Mouse (Mus musculus) naive thymus-derived CD4-positive, alpha-beta T cell, adult 2 months (primary cell): ENCODE measurements around the gene Kcnh4.

Experiments
- DNase-seq: peaks from one replicate; pipeline ENCODE4 v3.0.0-alpha.2; 2011; ENCODE audit warnings: low read depth

Kcnh4 gene

DNA sequence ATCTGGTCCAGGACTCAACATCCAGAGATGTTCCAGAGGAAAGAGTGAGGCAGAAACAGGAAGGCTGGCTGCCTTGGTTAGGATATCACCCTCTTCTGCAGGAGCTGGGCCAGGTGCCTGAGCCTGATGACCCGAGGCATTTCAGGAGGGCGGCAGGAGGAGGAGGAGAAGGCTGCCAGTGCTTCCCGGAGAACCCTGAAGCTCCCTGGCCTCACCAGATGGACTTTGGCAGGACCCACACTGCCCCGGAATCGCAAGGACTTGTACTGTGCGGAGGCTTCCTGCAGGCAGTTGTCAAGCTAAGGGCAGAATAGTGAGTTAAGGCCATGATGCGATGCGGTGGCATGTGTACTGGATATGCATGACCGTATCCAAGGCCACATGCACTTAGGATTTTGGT is 7.0 kb upstream of the Kcnh4 start:
- DNase-seq, result no peak

DNA sequence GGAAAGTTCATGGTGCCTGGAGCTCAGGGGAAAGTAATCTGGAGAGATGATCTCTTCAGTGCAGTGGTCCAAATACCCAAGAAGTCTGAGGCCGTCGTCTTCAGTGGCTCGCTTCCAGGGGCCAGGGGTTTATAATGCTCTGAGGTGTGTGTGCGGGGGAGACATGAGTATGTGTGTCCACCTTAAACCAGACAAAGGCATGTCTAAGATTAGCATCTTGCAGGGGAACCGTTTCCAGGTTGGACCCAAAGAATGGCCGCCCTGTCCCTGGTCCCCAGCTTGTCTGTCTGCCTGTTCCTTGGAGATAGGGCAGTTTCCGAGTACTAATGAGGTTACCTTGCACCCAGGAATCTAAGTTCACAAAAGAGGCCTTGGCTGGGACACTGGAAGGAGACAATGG is 3.1 kb upstream of the Kcnh4 start, which contains the start of gene Hcrt:
Hcrt (minus strand) TSS at position 101 of the 400 bp plus-strand sequence.
- no peak for DNase-seq

DNA sequence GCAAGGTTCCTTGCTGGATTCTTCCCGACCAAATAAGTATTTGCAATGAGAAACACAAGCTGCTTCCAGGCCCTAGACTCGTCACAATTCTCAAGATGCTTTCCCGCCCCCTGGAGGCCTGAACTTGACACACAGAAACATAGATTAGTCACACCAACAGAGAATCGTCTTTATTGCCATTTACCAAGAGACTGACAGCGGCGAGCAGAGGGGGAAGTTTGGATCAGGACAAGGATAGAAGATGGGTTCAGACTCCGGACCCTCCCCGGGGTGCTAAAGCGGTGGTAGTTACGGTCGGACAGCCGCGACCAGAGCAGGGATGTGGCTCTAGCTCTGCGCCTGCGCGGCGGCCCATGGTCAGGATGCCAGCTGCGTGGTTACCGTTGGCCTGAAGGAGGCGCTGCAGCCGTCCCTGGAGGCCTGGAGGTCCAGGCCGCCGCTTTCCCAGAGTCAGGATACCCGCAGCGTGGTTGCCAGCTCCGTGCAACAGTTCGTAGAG is 1.9 kb upstream of the Kcnh4 start:
- peak; percentile 90 for DNase-seq

DNA sequence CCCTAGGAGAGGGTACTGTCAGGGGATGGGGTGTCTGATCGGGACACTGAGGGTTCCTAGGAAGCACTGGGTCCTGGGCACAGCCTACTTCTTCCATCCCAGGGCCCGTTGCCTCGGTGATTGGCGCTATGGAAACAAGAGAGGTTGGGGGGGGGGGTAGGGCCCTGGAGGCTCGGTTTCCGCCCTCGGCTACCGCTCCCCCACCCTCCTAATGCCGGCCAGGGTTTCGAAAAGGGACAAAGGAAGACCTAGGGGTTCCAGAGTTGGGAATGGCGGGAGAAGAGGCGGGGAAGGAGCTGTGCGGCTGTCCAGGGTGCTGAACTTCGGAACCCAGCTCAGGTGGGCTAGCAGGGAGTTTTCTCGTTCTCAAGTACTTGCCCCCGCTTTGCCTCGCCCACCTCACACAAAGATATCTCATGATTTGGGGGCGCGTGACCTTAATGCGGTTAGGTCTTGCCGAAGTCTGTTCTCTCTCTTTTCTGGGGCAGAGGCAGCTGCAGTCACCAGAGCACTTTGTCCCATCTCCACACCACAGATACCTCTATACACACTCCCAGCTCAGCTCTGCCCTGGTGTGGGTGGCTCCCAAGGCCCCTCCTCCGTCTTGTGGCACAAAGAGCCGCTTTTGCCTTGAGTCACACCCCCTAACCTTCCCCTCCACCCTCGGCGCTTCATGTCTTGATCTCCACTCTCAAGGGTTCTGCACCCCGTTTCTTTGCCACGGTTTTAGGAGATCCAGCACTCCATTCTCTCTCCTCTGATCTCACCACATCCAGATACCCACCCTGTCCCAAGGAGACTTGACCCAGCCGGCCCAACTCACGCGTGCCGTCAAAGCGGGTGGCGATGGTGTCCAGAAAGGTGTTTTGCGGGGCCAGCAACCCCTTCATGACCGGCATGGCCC is 783 bp downstream of the Kcnh4 start:
- DNase-seq, result peak; percentile 64

DNA sequence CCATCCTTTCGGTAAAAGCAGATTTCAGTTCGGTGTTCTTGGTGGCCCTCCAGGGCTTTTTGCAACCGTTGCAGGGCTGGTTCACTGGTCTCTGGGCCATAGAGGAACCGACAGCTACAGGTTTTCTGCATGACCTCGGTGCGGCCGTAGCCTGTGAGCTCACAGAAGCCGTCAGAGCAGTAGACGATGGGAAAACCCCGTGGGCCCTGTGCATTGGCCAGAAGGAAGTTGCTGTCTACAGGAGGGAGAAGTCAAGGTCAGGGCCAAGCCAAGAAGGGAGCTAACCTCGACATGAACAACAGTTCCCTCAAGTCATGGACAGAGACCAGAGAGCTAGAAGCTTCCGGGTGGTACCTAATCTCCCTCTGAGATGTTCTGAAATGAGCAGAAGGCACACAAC is 2.2 kb downstream of the Kcnh4 start:
- no peak for DNase-seq

DNA sequence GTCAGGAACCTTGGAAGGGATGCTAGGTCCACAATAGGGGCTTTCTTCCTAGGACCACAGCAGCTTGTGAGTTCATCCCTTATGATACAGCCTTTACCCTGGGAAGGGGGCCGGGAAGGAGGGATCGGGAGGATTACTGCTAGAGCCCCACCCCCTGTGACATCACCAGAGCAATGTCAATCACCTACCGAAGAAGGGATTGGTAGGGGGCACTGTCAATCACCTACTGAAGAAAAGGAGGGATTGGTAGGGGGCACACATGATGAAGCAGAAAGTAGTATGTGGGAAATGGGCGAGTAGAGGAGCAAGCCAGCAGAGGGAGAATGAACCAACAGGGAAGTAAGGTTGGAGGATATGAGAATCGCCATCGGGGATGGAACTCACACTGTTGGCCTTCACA is 3.3 kb downstream of the Kcnh4 start:
- DNase-seq, result no peak

DNA sequence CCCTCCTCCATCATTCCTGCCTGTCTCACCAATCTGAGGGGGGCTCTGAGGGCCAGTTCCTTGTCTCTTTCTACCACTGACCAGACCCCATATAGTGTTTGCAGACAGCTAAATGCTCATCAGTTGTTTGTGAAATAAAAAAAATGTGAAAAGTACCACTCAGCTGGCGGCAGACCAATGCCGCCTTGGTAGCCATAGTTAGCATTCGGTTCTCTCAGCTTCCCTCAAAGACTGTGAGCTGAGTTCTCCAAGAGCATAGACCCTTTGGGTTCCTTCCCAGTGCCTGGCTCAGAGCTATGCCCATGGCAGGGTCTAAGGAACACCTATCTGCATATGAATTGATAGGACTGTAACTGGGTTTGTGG is 5.1 kb downstream of the Kcnh4 start:
- DNase-seq, result no peak

DNA sequence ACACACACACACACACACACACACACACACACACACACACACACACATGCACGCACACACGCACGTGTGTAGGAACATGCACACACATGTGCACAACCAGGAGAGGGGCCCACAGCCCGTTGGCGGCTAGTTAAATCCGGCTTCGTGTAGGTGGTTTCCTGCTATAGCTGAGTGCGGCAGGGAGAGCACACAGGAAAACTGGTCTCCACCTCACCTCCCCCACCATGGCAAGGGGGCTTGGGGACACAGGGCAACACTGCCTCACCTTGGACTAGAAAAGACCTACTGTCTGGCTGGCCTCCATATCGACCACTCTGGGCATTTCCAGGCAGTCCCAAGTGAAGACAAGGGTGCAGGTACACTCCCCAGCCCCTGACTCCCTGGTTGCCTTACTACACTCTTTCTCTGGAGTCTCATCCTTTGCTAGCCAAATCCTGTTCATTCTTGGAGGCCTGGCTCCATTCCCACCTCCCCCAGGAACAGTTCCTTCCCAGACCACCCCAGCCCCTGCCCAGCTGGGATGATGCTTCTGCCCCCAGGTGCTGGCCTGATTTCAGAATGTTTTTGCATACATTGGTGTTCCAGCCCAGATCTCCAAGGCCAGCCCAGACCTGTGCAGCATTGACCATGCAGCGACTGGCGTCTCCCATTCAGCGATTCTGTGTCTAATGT is 5.6 kb downstream of the Kcnh4 start:
- no peak for DNase-seq

DNA sequence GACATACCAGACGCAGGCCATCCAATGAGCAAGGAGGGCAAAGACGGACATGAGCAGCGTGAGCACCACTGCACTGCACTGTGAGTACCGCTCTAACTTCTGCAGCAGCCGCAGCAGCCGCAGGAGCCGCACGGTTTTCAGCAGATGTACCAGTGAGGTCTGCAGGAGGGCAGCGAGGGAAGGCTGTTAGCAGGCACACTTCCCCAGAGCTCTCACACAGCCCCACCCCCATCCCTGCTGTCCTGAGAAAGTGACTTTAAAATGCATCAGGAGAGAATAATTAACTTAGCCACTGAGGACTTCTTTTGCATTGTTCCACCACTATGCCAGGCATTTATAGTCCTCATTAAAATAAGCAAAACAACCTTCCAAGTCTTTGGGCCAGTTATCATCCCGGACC is 7.4 kb downstream of the Kcnh4 start:
- no peak for DNase-seq

DNA sequence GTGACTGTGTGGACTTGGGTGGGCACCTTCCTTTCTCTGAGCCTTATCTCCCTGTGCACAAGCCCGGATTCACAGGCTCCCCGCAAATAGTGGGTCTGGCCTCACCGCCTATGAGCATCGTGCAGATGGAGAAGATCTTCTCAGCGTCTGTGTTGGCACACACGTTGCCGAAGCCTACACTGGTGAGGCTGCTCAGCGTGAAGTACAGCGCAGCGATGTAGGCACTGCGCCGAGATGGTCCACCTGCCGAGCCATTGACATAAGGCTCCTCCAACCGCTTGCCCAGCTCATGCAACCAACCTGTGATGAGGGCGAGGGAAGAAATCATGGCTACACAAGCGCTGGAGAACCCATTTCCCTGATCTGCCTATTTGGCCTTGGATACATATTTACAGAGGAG is 9.6 kb downstream of the Kcnh4 start:
- no peak for DNase-seq

DNA sequence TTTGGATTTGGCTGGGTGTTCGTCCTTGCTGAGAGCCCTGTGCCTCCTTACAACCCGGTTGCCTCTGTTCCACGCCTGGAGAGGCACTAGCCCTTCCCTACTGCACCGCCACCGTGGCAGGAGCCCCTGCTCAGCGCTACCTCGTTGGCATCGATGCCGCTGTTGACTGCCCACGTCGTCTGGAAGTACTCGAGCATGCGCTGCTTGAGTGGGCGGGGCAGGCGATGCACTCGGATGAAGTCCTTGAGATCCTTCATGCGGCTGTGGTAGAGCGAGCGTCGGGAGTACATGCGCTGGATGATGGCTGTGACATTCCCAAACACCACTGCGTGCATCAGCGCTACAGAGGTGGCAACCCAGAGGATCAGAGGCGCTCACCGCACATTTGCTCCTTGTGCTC is 10.3 kb downstream of the Kcnh4 start:
- DNase-seq, result no peak

DNA sequence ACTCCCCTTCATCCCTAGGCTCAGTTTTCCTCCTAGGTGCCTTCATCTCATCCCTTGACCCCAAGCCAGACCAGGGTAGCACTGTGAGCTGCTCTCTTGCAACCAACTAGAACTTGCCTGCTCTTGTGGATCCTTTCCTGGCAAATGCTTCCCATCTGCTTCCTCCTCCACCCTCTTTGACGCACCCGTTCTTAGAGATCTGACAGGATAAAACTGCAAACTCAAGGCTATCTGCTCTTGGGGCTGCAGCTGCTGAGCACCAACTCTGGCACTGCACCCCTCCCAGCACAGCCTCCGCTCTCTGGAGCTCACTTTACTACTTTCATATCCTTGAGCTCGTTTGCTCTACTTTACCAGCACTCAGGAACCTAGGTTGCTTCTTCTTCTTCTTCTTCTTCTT is 11.1 kb downstream of the Kcnh4 start:
- DNase-seq, result no peak

DNA sequence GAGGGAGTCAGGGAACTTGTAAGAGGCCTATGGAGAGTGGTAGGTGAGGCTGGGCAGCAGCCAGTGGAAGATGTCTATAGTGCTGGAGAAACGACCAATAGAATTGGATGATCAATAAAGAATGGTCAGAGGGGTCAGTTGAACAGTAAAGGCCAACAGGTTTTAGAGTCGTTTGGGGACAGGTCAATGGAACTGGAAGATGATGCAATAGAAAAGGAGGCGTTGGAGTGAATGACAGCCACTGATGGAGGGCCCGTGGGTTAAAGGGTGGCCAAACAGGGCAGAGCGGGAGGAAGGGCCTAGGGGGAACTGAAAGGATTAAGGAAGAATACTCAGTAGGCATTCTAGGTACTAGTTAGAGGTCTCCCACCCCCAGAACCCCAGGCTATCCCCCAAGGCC is 12.6 kb downstream of the Kcnh4 start:
- DNase-seq, result no peak

DNA sequence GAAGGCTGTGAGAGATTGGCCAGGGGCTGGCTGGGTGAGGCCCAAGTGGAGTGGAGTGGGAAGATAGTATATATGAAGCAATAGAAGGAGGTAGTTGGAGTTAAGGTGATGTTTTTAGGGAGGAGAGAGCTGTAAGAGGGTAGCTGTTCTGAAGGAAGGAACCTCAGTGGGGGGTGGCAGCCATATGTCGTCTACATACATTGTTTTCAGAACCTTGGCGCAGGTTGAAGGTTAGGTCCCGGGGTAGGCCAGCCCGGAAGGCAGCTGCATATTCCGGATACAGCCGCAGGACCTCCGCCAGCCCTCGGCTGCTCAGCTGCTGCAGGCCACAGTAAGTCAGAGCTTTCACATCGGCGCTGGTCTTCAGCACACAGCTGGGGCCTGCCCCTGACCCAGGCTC is 13.2 kb downstream of the Kcnh4 start:
- DNase-seq, result no peak

DNA sequence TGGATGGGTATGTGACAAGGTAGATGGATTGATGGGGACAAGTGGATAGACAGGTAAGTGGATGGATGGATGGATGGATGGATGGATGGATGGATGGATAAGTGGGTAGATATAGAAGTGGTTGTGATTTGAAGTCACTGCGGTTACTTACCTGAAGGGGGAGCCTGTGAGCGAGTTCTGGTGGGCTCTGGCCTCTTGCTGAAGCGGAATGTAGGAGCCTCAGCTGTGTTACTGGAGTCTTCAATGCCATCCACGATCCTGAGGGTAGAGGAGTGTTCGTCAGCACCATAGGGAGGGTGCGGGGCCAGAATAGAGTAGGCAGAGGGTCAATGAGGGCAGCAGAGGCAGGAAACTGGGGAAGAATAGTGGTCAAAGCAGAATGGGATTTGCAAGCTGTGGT is 14.7 kb downstream of the Kcnh4 start:
- DNase-seq, result peak; percentile 79

DNA sequence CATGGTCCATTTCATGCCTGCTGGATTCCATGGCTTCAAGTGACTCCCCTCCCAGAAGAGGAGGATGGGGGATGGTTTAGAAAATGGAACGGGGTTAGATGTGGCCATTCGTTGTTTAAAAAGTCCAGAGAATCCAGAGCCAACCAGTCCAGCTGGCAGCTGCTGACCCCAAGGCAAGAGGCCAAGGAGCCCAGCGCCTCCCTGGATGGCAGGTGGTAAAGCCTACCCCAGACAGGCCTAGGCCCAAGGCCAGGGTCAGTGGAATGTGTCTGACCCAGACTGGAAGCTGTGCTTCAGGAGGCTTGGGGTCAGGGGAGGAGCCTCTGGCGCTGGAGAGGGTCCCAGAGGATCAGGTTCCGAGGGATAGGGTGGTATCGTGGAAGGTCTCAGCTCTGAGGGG is 18.4 kb downstream of the Kcnh4 start:
- DNase-seq, result no peak

DNA sequence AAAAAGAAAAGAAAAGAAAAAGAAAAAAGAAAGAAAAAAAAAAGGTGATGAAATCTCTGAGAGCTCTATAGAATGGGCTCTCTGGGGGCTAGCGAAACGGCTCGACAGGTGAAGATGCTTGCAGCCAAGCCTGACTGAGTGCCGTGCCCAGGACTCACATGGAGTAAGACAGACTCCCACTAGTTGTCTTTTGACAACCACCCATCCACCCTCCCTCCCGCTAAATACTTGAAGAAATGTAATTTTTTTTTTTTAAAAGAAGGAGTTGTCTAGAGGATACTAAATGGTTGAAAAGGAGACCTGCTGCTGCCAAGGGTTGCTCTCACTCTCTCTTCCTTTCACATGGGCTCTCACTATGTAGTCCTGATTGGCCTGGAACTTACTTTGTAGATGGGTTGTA is 21.0 kb downstream of the Kcnh4 start:
- no peak for DNase-seq

DNA sequence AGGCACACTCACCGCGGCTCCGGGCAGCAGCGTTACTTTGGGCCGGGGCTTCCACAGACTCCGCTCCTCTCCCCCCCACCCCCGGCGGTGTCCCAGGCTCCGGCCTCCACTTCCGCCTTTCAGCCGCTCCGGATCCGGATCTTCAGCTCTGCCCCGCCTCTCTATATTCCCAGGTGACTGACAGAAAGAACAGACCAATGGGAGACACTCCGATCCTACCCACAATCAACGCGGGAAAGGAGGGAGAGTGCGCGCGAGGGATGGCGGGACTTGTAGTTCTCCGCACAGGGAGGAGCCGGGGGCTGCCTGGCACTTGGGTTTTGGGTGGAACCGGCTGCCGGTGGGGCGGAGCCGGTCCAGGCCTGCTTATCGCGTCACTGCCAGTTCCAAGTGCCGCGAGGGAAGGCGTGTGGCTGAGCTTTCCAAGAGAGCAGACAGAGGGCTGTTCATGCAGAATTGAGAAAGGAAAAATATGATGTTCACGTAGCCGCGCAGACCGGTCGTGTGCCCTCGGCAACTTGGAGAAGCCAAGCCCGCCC is 21.6 kb downstream of the Kcnh4 start, which contains the start of gene Rab5c:
Rab5c (minus strand) TSS at position 150 of the 539 bp plus-strand sequence.
- DNase-seq, result peak; percentile 98

DNA sequence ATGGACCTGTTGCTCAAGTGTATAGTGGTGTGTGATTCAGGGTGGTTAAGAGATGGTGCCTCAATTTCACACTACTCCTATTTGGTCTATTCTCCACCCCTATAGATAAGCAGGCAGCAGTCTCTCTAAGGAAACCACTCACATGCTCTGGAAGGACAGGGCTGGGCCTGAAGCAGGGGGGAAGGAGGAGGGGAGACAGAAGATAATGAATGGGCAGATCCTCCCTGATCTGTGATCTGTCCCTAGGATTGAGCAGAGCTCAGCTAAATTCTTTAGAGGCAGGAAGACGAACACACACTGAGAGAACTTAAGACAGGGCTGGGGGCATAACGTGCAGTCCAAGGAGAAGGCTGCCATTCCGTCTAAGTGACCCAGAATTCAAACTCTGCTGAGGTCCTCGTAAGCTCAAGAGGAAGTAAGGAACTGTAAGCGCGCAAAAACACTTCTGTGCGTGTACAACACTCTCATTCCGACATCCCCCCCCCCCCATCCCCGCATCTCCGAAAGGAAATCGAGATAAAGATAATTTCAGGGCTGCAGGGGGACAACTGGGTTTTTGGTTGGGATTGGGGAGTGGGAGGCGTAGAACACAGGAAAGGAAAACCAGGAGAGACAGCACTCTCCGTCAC is 22.5 kb downstream of the Kcnh4 start:
- peak; percentile 37 for DNase-seq

DNA sequence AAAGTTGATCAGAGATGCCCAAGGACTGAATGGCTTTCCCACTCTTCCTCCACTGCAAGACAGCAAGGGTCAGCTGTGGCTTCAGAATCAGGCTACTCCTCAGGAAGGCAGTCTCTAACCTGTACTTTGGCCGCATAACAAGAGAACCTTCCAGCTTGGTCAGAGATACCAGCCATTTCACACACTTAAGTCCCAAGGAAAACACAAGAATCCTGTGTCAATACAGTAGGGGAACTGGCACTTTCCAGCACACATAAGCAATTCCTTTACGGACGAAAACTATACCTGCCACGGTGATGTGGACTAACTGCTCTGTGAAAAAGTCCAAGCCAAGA is 23.0 kb downstream of the Kcnh4 start:
- DNase-seq, result no peak

DNA sequence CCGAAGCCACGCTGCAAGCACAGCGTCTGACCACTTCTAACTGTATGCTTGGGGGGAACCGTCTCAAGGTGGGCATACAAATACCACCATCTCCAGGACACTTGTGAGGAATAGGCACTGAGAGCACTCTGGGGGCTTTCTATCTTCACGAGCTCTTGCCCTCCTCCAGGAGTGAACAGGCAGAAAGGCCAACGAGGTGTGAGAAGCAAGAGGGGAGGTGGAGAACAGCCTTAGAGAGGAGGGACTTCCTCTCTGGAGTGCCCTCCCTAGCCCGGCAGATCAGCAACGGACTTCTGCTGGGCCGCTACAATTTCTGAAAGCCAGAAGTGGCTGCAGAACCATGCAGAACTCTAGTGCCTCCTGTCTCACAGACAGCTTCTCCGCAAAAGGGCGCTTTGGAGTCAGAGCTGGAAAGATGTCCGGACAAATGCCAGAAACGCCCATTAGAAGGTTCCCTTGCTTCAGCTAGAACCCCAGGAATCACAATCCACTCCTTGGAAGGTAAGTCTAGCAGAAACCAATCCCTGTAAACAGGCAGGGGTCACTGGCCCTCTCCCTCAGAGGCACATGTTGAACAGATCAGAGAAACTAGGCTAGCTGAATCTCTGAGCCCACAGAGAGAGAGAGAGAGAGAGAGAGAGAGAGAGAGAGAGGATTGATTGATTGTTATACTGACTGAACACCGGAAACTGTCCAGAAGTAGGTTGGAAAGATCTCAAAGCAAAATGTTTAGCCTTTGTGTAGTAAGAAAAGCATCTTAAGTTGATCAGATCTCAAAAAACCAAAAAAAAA is 23.6 kb downstream of the Kcnh4 start:
- peak; percentile 53 for DNase-seq
